Mouse (Mus musculus) left cerebral cortex, adult 8-10 months (tissue): ENCODE measurements around the gene Smok2a. TPM values are rescaled to one million over a fixed set of nuclear protein-coding genes. Genes with fewer than 3 reads are reported as not detected.
"Not testable (repeated sequence)": the region's sequence is repeated elsewhere in the genome, so short reads cannot be mapped to it uniquely, and the experiment has no call there.

Experiments
- DNase-seq, 2 experiments: peaks; one replicate each; pipeline ENCODE4 v3.0.0; 2022; ENCODE audit warnings: low spot score in 2 of 2
- total RNA-seq, 4 experiments: library from RNA; stranded (reverse); gene quantifications; 2 replicates each; pipeline ENCODE4 v1.2.4; 2022

Gene Smok2a
- total RNA-seq: not detected

- DNase-seq: no peak
These were observed at the start of gene Smok2a for GRCm38 (mm10) chr17:13220888-13221287. Gene Smok2a (plus strand): TSS chr17:13221188.

- DNase-seq: not testable (repeated sequence)
These were observed 47.4 kb upstream of the Smok2a start for GRCm38 (mm10) chr17:13173578-13173977.

- DNase-seq: not testable (repeated sequence)
These were observed 47.0 kb upstream of the Smok2a start for GRCm38 (mm10) chr17:13174029-13174428.

- DNase-seq: not testable (repeated sequence)
These were observed 45.4 kb upstream of the Smok2a start for GRCm38 (mm10) chr17:13175609-13176008.

- DNase-seq: not testable (repeated sequence)
These were observed 43.2 kb upstream of the Smok2a start for GRCm38 (mm10) chr17:13177796-13178195.

GRCm38 (mm10) chr17:13179021-13179420, 42.0 kb upstream of the Smok2a start:
- DNase-seq: not testable (repeated sequence)

GRCm38 (mm10) chr17:13180491-13180890, 40.5 kb upstream of the Smok2a start:
- DNase-seq: not testable (repeated sequence)

GRCm38 (mm10) chr17:13182712-13183111, 38.3 kb upstream of the Smok2a start:
- DNase-seq: not testable (repeated sequence)

- not testable (repeated sequence) for DNase-seq
These were observed 36.5 kb upstream of the Smok2a start for GRCm38 (mm10) chr17:13184514-13184913.

- not testable (repeated sequence) for DNase-seq
These were observed 34.4 kb upstream of the Smok2a start for GRCm38 (mm10) chr17:13186541-13186940.

GRCm38 (mm10) chr17:13187621-13188020, 33.4 kb upstream of the Smok2a start:
- peak in 1 of 2 experiments; percentile 23 for DNase-seq

GRCm38 (mm10) chr17:13188846-13189245, 32.1 kb upstream of the Smok2a start:
- not testable (repeated sequence) for DNase-seq

GRCm38 (mm10) chr17:13190836-13191583, 30.0 kb upstream of the Smok2a start:
- DNase-seq: not testable (repeated sequence)

- not testable (repeated sequence) for DNase-seq
These were observed 24.5 kb upstream of the Smok2a start for GRCm38 (mm10) chr17:13196486-13196885.

- not testable (repeated sequence) for DNase-seq
These were observed 22.2 kb upstream of the Smok2a start for GRCm38 (mm10) chr17:13198812-13199211.

- not testable (repeated sequence) for DNase-seq
These were observed 21.0 kb upstream of the Smok2a start for GRCm38 (mm10) chr17:13199880-13200409.

- not testable (repeated sequence) for DNase-seq
These were observed 19.4 kb upstream of the Smok2a start for GRCm38 (mm10) chr17:13201551-13201950.

- not testable (repeated sequence) for DNase-seq
These were observed 18.4 kb upstream of the Smok2a start for GRCm38 (mm10) chr17:13202453-13203107.

GRCm38 (mm10) chr17:13205247-13205646, 15.7 kb upstream of the Smok2a start:
- not testable (repeated sequence) for DNase-seq

- no peak for DNase-seq
These were observed 14.5 kb upstream of the Smok2a start for GRCm38 (mm10) chr17:13206491-13206890.

GRCm38 (mm10) chr17:13208460-13208859, 12.5 kb upstream of the Smok2a start:
- DNase-seq: not testable (repeated sequence)
